Mouse (Mus musculus) lung, postnatal 0 days (tissue): Measurements from ENCODE around the gene Dapk1.

Experiments
- CTCF ChIP-seq: IDR thresholded peaks from 2 replicates; pipeline ENCODE4 v1.5.1; 2016; ENCODE audit warnings: antibody characterized with exemption, mild to moderate bottlenecking
- EP300 ChIP-seq: IDR thresholded peaks from 2 replicates; pipeline ENCODE4 v1.6.1; 2016; ENCODE audit warnings: antibody characterized with exemption, mild to moderate bottlenecking, control low read depth

DNA sequence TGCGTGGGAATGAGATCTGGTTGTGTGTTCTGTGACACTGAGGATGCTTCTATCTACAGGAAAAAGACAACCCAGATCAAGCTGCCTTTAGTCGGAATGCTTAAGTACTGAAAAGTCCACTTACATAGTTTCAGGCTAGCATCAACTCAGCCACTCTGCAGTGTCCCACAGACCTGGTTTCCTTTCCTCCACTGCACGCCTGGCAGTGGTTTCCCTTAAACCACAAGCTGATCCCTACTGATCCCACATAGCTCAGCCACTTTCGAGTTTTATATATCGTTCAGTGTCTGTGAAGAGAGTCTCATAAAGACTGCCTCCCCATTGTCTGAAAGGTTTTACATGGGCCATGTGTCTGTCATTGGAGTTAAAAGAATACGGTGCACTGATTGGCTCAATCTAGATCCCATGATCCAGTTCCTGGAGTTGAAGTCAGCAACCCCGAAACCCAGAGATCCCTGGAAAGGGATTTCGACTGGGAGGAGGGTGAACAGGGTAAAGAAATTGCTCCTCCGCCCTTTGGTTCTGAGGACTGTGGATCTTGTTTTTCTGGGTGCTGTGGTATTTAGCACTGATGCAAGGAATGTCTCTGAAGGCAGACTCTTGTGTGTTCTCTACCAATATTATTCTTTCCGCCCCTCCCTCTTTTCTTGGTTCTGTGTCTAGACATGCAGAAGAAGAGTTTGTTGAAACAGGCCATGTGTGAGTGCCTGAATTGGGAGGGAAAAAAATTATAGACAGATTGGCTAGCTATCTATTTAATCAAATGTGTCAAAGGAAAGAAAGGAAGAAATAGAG is 93.6 kb downstream of the Dapk1 start:
- TF ChIP-seq CTCF (no peak), EP300 (no peak)
